Mouse (Mus musculus) natural killer cell, adult 2 months (primary cell): Measurements from ENCODE around the gene Hcst.

Source experiments
- DNase-seq, 2 experiments: peaks; one replicate each; pipeline ENCODE4 v3.0.0; 2022; ENCODE audit warnings: low spot score in 2 of 2

Gene Hcst

GRCm38 (mm10) chr7:30434238-30434637 is 14.6 kb upstream of the Hcst start:
- DNase-seq, result no peak

- DNase-seq, result peak; percentile 63 to 81
Observed at GRCm38 (mm10) chr7:30431793-30432192, 12.1 kb upstream of the Hcst start.

DNA sequence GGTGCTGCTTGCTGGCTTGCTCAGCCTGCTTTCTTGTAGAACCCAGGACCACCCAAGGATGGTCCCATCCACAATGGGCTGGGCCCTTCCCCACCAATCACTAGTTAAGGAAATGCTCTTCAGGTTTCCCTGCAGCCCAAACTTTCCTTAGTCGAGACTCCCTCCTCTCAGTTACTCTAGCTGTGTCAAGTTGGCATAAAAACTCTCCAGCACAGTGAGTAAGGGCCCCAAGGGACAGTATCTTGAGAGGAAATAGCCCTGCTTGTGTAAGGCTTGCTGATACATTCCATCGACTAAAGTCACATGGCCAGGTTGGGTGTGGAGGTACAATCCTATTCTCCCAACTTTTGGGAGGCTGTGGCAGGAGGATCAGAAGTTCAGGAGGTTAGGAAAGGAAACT is 10.5 kb upstream of the Hcst start:
- no peak for DNase-seq

GRCm38 (mm10) chr7:30429327-30429726 is 9.7 kb upstream of the Hcst start:
- DNase-seq, result no peak

DNA sequence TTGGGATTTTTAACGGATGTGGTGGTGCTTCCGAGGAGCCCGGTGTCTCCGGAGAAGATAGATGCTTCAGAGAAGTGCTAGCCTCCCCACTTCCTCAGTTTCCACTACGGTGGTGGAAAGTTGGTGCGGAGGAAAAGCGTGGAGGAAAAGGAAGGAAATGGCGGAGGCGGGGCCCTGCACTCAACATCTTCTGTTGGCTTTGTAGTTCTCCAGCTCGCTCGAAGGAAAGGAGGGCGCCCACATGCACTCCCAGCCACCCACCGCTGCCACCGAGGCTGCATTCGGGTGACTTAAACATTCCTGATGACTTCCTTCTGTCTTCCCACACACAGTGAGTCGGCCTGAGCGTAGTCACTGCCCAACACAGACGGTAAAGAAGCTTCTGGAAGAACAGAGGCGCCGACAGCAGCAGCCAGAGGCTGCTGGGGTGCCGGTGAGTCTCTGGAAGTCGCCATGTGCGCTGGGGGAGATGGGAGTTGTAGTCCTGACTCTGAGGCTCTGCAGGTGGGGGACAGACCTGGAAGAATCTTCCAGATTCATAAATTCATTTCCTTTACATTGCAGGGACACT is 3.5 kb upstream of the Hcst start:
- DNase-seq, result no peak

DNA sequence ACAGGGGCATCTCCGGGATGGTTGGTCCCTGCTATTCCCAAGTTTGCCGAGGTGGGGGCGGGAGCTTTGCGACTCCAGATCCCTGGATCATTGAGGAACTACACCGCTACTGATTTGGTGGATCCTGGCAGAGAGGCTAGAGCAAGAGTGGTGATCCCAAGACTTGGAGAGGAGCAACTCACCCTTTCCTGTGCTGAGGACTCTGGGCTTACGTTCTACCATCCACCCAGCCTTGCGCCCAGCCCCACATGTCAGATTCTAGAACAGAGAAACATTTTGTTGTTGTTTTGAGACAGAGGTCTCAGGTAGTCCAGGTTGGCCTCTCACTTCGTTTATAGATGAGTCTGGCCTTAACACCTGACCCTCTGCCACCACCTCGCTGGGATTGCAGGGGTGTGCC is 2.9 kb upstream of the Hcst start:
- peak in 1 of 2 experiments; percentile 36 for DNase-seq

- DNase-seq, result peak; percentile 94 to 96
Observed at GRCm38 (mm10) chr7:30421890-30422435, 2.3 kb upstream of the Hcst start.

DNA sequence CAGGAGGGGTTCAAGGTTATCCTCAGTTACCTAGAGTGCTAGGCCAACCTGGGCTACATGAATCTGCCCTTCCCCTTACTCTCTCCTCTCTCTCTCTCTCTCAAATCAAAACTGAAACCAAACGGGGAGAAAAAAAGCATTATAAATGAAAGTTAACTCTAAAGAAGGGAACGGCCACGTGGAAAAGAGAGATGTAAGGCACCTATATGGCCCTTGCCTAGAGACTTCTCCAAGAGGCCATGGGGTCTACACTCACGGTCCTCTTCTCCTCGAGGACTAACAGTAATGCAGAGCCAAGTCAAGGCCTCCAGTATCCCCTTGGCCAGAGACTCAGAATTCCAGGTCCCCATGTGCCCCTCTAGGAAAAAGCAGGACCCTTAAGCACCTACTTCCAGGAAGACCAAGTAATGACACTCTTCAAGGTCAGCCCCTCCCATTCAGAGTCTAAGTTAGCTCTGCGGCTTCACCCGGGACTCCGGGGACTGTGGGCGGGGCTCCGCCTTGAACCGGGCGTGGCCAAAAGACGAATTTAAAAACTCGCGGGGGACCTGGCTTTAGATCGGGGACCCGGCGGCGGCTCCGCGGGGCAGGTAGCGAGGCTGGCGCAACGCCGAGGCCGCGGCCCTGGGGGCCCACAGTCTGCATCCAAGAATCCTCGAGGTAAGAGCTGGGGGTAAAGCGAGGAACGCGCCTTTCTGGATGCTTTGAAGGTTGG is 1.7 kb upstream of the Hcst start, which contains the start of gene Nfkbid:
Nfkbid (plus strand) TSS at position 558 of the 715 bp plus-strand sequence.
- peak; percentile 87 to 90 for DNase-seq

GRCm38 (mm10) chr7:30420673-30421072 is 1.0 kb upstream of the Hcst start:
- DNase-seq, result no peak

GRCm38 (mm10) chr7:30417856-30418255 is 1.8 kb downstream of the Hcst start:
- DNase-seq, result peak; percentile 65 to 69

- DNase-seq, result peak; percentile 65 to 78
Observed at GRCm38 (mm10) chr7:30413596-30413995, 6.1 kb downstream of the Hcst start, which contains the start of gene Tyrobp. Tyrobp (plus strand) TSS chr7:30413760.

DNA sequence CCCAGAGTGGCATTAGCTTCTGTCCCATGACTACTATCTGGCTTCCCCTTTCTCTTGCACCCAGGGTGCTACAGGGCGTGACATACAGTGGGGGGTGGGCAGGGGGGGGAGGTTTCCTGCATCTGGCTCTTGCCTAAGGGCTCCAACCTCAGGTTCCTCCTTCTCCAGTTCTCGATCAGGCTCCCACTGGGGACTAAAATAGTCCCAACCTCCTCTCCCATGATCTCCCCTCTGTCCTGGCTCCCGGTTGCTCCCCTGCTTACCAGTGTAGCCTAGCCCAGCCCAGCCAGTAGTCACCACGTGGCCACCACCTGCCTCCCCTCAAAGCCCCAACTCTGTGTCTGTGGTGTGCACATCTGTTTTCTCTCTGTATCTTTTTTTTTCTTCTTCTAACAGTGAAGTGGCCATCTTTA is 6.9 kb downstream of the Hcst start:
- DNase-seq, result peak in 1 of 2 experiments; percentile 69

GRCm38 (mm10) chr7:30411023-30411422 is 8.6 kb downstream of the Hcst start:
- peak; percentile 56 to 78 for DNase-seq

DNA sequence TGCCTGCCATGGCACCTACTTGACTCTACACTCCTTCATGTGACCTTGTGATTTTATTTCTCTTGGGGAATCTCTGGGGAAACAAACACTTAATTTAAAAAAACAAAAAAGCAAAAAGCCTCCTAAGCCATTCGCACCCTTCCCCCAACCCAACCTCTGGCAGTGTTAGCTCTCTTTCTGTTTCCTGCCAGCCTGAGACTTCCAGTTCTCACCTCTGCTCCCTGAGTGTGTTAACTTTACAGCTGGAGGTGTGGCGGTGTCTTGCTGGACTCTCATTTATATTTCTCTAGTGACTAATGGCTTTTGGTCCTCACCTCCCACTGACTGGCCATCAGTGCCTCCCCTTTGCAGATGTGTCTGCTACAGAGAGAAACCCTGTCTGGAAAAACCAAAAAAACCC is 9.9 kb downstream of the Hcst start:
- DNase-seq, result peak; percentile 61 to 80

DNA sequence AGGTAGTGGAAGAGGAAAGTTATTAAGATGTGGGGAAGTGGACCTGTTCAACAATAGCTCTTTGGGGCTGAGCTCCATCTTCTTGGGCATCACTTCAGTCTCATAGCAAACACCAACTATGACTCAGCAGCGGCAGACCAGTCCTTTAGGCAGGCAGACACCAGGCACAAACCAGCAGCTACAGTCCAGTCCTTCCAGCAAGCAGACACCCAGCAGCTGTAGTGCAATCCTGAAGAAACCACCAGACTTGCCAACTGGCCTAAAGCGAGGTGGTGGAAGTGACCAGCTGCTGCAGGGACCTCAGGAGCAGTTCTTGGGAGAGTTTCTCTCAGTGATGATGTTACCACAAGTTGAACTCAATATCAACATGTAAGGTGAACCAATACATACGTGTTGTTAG is 11.0 kb downstream of the Hcst start:
- DNase-seq, result no peak

DNA sequence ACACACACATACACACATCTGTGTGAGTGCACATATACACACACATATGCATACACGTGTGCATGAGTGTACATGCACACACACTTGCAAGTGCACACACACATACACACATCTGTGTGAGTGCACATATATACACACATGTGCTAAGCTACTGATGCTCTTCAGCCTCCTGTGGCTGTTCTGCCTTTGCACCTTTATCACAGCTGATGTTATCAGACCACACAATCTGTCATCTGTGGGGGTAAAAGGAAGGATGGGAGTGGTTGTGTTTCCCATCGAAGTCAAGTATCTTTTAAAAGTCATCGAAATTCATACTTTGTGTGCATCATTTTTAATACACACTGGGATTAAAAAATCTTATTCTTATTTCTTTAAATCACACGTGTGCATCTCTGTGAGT is 17.3 kb downstream of the Hcst start:
- DNase-seq, result no peak

DNA sequence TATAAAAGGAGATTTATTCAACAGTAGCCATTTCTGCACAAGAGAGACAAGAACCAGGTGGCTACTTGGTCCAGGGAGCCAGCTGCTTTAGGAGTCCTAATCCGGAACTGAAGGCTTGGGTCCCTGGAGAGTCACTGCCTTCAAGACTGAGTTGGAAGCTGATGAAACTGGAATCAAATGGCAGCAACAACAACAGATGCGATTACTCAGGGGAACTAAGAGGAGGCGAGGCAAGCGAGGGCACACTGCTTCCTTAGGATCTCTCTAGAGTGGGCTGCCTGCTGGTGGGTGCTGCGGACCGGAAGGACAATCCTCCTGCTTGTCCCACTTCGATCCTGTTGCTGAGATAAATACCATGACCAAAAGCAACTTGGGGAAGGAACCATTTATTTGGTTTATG is 20.0 kb downstream of the Hcst start:
- no peak for DNase-seq

GRCm38 (mm10) chr7:30394871-30395270 is 24.8 kb downstream of the Hcst start:
- peak in 1 of 2 experiments; percentile 58 for DNase-seq

DNA sequence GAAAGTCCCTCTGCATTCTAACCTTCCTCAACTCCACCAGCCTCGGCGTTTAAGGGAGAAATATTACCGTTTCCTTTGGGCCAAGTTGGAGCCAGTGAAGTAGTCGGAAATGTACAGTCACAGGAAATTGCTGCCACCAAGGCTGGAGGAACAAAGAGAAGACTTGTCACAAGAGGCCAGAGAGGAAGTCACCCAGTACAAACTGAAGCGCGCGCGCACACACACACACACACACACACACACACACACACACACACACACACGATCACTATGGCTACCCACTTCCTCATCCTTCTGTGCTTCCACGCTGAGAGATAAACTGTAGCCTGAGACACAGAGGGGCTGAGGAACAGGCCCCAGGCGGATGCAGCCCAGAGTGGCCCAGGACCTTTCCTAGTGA is 25.3 kb downstream of the Hcst start:
- peak; percentile 80 to 81 for DNase-seq

GRCm38 (mm10) chr7:30393631-30394030 is 26.0 kb downstream of the Hcst start:
- no peak for DNase-seq

- DNase-seq, result no peak
Observed at GRCm38 (mm10) chr7:30392746-30393520, 26.7 kb downstream of the Hcst start.

GRCm38 (mm10) chr7:30384106-30384505 is 35.5 kb downstream of the Hcst start:
- DNase-seq, result no peak
